Mouse (Mus musculus) testis, postnatal 10 days (tissue): ENCODE results near the gene Clrn2.

ENCODE experiments used
- DNase-seq: peaks from one replicate; pipeline ENCODE4 v3.0.0; 2021; ENCODE audit warnings: low spot score

The Clrn2 gene

GRCm38 (mm10) chr5:45510071-45510470 lies 56.5 kb downstream of the Clrn2 start:
- DNase-seq = peak; percentile 15

DNA sequence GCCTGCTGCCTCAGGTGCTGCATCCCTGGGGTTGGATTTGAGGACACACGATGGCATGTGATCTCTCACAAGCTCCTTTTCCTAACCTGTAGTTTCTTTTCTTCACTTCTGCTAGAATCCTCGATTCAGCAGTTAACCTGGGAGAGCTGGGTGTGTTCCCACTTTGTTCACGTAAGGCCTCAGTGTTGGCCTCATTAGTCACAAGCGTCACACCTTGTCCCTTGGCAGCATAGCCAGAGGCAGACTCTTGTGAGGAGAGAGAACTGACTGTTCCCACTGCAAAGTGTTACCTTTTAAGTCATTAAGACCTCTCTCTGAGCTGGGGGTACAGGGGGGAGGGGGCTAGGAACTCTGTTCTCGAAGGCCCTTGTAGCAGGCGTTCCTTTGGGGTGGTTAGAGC lies 59.4 kb downstream of the Clrn2 start:
- DNase-seq = no peak

GRCm38 (mm10) chr5:45513511-45513910 lies 60.0 kb downstream of the Clrn2 start:
- DNase-seq = no peak
